Mouse (Mus musculus): ENCODE measurements at regions not wholly inside any gene's neighbourhood (a gene's known extent, or its start where the extent isn't known, plus 50 kb on each side); places are given as distances from the start of the nearest gene placed in this dataset.

DNA sequence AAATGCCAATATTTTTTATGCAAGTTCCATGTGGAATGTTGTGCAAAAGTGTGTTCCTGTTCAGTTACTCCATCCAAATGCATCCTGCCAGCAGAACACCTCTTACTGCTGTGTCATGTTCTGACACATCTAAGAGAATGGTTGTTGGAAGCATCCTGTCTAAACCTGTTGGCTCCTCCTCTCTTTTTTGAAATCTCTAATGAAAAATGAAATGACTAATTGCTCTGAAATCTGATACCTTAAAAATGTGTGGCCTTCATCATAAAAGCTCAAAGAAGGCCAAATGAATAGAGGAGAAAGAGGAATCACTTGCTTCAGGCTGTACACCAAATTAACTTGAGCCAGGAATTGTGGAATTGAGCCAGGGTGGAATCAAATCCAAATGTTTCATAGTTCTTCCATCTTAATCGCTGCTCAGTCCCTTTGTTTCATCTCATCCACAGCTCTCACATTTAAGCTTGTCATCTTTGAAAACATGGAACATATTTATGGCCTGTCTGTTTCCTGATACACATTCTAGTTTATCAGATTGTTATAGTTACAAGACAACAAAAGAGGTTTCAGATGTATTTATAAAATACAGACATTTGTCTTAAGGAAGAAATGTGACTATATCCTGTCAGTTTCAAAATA is 555.0 kb upstream of the Gm9747 start:
- H3K4me3 ChIP-seq (ENCODE audit: insufficient read depth, low read length): no peak overlapping the region
- TF ChIP-seq CTCF (IDR thresholded peaks at IDR 0.05; ENCODE audit: borderline replicate concordance, insufficient read depth, low read length) (no peak), POLR2A (IDR thresholded peaks at IDR 0.05; ENCODE audit: low read depth, low read length) (no peak)
- H3K4me1 ChIP-seq (ENCODE audit: control insufficient read depth, insufficient read depth, low read length): no peaks in the 10 kb centered on the region
- H3K27ac ChIP-seq (ENCODE audit: insufficient read depth, low read length): no peak overlapping the region

DNA sequence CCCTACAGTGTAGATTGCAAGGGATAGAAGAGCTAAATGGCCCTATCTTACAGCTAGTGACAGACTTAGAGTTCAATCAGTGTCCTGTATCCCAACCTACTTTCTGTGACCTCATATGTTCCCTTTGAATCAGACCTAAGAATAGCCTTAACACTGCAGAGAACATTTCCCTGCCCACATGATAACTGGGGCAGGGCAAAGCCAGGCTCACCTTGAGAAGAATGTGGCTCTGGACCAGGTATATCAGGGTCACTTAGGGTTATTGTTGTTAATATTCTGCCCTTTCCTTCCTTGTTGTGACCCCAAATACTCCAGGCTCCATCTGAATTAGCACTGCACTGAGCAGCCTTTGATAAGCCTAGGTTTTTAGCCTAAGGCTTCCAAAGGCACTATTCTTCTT is 536.8 kb upstream of the Gm9747 start:
- TF ChIP-seq POLR2A (IDR thresholded peaks at IDR 0.05; ENCODE audit: low read depth, low read length) (no peak), CTCF (IDR thresholded peaks at IDR 0.05; ENCODE audit: borderline replicate concordance, insufficient read depth, low read length) (no peak)
- Histone ChIP-seq H3K4me1 (ENCODE audit: control insufficient read depth, insufficient read depth, low read length) (no peaks in the 10 kb centered on the region), H3K4me3 (ENCODE audit: insufficient read depth, low read length) (no peak overlapping the region), H3K27ac (ENCODE audit: insufficient read depth, low read length) (no peak overlapping the region)

DNA sequence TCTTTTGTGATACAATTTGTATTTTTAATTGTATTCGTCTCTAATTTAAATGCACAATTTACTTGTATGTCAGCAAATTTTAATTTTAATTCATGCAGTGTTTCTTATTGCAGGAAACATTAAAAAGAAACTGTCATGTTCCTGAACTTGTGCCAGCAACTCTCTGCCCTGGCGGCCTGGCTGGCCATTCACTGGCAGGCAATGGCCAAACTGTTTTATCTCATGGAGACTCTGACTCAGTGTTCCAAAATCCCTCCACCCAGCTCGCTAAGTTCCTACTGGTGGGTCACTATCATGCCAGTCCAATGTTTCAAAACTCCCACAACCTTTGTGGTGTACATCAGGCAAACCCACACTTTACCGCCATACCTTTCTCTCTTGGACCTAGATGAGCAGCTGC is 523.7 kb upstream of the Gm9747 start:
- Histone ChIP-seq H3K4me3 (ENCODE audit: insufficient read depth, low read length) (no peak overlapping the region), H3K4me1 (ENCODE audit: control insufficient read depth, insufficient read depth, low read length) (no peaks in the 10 kb centered on the region), H3K27ac (ENCODE audit: insufficient read depth, low read length) (no peak overlapping the region)
- TF ChIP-seq CTCF (IDR thresholded peaks at IDR 0.05; ENCODE audit: borderline replicate concordance, insufficient read depth, low read length) (no peak), POLR2A (IDR thresholded peaks at IDR 0.05; ENCODE audit: low read depth, low read length) (no peak)

DNA sequence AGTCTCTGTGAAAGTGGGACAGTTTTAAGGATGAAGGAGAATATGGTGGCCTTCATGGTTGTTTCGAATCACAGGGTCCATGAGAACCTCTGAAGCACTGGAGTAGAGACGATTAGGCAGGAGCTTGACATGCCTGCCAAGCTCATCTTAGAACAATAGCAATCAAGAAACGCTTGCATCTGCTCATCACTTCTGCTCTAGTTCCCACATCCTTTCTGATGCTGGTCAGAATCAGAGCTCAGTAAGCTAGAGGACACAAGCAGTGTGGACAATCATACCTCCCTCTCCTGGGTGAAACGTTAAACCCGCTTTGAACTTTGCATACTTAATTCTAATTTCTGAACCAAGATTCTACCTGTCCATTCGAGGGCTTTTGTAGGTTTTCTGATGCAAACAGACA is 515.8 kb upstream of the Gm9747 start:
- Histone ChIP-seq H3K4me1 (ENCODE audit: control insufficient read depth, insufficient read depth, low read length) (no peaks in the 10 kb centered on the region), H3K4me3 (ENCODE audit: insufficient read depth, low read length) (no peak overlapping the region), H3K27ac (ENCODE audit: insufficient read depth, low read length) (no peak overlapping the region)
- TF ChIP-seq CTCF (IDR thresholded peaks at IDR 0.05; ENCODE audit: borderline replicate concordance, insufficient read depth, low read length) (no peak), POLR2A (IDR thresholded peaks at IDR 0.05; ENCODE audit: low read depth, low read length) (no peak)

DNA sequence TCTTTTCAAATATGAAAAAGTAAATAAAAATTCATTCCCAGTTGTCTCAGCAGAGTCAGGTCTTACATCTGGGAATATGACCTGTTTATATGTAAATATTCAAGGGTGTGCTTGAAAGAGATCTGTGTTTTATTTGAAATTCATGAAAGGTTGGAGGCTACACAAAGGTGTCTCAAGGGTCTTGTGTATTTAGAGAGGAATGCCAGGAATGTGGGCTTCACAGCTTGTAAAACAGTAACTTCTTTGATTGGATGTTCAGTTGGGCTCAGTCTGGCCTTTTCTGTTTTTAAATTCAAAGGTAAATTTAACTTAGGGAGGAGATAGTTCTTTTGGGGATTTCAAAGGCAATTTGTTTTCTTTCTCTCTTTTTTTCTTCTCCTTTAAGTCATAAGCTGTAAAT is 514.7 kb upstream of the Gm9747 start:
- TF ChIP-seq CTCF (IDR thresholded peaks at IDR 0.05; ENCODE audit: borderline replicate concordance, insufficient read depth, low read length) (no peak), POLR2A (IDR thresholded peaks at IDR 0.05; ENCODE audit: low read depth, low read length) (no peak)
- no peak overlapping the region for H3K27ac ChIP-seq (ENCODE audit: insufficient read depth, low read length)

DNA sequence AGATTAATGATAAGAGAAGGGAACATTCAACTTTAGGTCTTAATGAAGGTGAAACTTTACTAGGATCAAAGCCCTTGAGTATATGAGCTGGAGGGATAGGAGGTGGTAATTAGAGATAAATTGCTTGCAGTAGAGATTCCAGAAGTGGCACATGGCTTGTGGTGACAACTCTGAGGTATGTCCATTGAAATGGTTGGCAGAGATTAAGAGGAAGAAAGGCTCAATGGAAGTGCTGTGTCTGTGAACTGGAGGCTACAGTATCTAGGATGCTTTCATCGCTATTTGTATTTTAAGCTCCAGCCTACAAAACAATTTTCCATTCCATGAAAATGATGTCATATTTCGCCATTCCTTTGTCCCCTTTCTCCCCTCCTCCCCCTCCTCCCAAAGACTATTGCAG is 508.1 kb upstream of the Gm9747 start:
- TF ChIP-seq POLR2A (IDR thresholded peaks at IDR 0.05; ENCODE audit: low read depth, low read length): no peak
- Histone ChIP-seq H3K4me3 (ENCODE audit: insufficient read depth, low read length) (no peak overlapping the region), H3K27ac (ENCODE audit: insufficient read depth, low read length) (no peak overlapping the region), H3K4me1 (ENCODE audit: control insufficient read depth, insufficient read depth, low read length) (0 out of 2 replicates have a peak, but pooled peaks cover 3% of the 10 kb centered on the region)

More for the DNA sequence above, 514.7 kb upstream of the Gm9747 start:
- H3K4me1 ChIP-seq (ENCODE audit: control insufficient read depth, insufficient read depth, low read length): no peaks in the 10 kb centered on the region
- H3K4me3 ChIP-seq (ENCODE audit: insufficient read depth, low read length): no peak overlapping the region

DNA sequence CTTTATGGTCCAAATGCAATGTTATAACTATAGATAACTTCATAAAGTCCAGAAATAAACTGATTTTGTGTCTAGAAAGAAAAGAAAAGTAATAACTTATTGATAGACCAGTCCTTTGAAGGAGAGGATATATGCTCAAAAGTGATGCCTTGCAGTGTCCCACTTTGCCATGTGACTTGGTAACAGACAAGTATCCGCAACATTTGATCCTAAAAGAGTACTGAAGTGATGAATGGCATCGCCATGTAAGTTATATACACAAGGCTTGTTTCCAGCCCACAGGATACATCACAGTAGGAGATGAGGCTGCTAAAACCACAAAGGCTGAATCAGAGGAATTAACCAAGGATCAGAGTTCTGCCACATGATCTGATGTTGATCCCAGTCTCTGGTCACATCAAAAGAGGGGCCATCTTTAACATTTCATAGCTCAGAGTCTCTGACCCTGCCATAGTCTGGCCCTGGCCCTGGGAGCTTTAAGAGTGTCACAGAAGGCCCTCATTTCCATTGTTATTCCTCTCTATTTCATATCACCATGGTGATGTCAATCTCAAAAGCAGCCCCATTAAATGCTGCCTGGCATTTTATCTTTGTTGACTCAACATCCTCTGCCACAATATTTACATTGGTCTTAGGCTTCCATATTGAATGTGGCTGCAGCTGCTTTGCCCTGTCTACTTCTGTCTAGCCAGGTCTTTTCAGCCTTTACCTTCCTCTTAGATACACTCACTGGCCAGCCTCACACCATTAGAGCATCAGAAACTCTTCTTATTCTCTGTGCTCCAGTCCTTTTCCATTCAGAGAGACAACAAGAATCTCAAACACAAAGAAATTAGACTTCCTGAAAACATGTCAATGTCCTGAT is 506.4 kb upstream of the Gm9747 start:
- H3K27ac ChIP-seq (ENCODE audit: insufficient read depth, low read length): no peak overlapping the region
- no peak for TF ChIP-seq CTCF (IDR thresholded peaks at IDR 0.05; ENCODE audit: borderline replicate concordance, insufficient read depth, low read length)
- no peak for TF ChIP-seq POLR2A (IDR thresholded peaks at IDR 0.05; ENCODE audit: low read depth, low read length)
- H3K4me1 ChIP-seq (ENCODE audit: control insufficient read depth, insufficient read depth, low read length): 0 out of 2 replicates have a peak, but pooled peaks cover 3% of the 10 kb centered on the region
- no peak overlapping the region for H3K4me3 ChIP-seq (ENCODE audit: insufficient read depth, low read length)

DNA sequence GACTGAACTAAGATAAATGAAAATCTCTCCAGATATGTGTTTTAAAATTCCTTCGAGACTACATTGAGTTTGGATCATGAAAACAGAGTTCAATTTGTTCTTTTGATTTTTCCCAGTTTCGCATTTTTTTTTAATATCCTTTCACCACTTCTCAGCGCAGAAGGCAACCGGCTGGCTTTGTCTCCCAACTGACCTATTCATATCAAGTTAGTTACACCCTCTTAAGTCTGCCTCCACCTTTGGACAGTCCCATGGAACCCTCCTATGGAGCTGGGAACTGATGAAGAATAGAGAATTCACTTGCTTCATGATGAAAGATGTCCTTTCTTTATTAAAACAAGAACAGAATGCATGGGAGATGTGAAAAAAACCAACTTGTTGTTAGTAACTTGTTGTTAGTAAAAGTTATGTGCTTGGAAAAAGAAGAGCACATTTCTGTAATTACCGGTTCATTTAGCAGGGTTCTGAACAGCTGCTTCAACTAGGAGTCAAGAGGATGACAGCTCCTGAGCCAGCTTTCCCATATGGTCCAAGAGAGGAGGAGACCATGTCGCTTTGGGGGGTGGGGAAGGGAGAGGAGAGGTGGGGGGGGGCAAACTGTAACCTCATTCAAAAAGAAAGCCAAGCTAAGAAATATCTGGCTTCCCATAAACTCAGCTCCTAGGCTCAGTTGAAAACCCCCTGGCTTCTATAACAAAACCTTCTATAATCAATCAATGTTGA is 495.6 kb upstream of the Gm9747 start:
- peaks cover 10% of the 10 kb centered on the region for H3K4me1 ChIP-seq (ENCODE audit: control insufficient read depth, insufficient read depth, low read length)
- TF ChIP-seq CTCF (IDR thresholded peaks at IDR 0.05; ENCODE audit: borderline replicate concordance, insufficient read depth, low read length) (no peak), POLR2A (IDR thresholded peaks at IDR 0.05; ENCODE audit: low read depth, low read length) (no peak)
- no peak overlapping the region for H3K4me3 ChIP-seq (ENCODE audit: insufficient read depth, low read length)
- H3K27ac ChIP-seq (ENCODE audit: insufficient read depth, low read length): peak overlapping the region; percentile 90

DNA sequence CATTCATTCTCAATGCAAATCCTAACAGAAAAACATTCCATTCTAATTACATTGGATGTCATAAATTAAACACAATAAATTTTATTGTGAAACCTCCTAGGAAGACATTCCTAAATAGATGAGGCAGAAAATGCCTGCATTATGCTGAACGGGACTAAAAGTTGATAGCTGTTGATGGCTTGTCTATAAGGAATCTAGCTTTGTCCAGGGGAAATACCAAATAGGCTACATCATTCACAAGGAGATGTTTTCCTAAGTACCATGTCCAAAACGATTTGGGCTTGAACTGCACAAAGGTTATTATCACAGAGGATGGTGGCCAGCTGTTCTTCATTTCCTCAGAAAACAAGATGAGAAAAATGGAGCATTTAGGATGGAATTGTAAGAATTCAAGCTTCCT is 494.5 kb upstream of the Gm9747 start:
- TF ChIP-seq POLR2A (IDR thresholded peaks at IDR 0.05; ENCODE audit: low read depth, low read length) (no peak), CTCF (IDR thresholded peaks at IDR 0.05; ENCODE audit: borderline replicate concordance, insufficient read depth, low read length) (no peak)
- Histone ChIP-seq H3K27ac (ENCODE audit: insufficient read depth, low read length) (peak overlapping the region; percentile 90), H3K4me1 (ENCODE audit: control insufficient read depth, insufficient read depth, low read length) (peaks cover 11% of the 10 kb centered on the region), H3K4me3 (ENCODE audit: insufficient read depth, low read length) (no peak overlapping the region)

DNA sequence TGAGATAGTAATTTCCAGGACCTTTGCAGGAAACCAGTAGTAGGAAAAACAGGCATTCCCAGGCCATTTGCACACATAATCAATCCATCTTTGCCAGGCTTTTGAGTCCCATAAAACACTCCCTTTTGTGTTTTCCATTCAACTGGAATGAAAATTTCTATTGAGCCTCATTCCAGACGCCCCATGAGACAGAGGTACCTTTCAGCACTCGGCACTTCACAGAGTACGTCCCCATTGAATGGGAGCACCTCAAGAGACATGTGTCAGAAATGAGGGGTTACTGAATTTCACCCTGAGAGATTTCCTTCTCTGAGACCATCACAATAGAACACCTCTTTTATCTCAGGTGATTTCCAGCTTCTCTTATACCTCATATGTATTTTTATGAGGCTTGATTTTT is 493.5 kb upstream of the Gm9747 start:
- no peak overlapping the region for H3K4me3 ChIP-seq (ENCODE audit: insufficient read depth, low read length)
- H3K27ac ChIP-seq (ENCODE audit: insufficient read depth, low read length): peak overlapping the region; percentile 80
- H3K4me1 ChIP-seq (ENCODE audit: control insufficient read depth, insufficient read depth, low read length): peaks cover 16% of the 10 kb centered on the region
- TF ChIP-seq POLR2A (IDR thresholded peaks at IDR 0.05; ENCODE audit: low read depth, low read length) (no peak), CTCF (IDR thresholded peaks at IDR 0.05; ENCODE audit: borderline replicate concordance, insufficient read depth, low read length) (no peak)
